Mouse (Mus musculus) neural tube, embryonic 13.5 days (tissue): ENCODE data around the gene 9530068E07Rik. TPM values are rescaled to one million over a fixed set of nuclear protein-coding genes. Genes with fewer than 3 reads are reported as not detected.

ENCODE experiments used
- ATAC-seq: fragments of 200-750 bp; cut with Nextera tagmentation; 2 replicates; pipeline ENCODE4 v1.8.0; 2017; ENCODE audit warnings: low read depth, mild to moderate bottlenecking, moderate TSS enrichment, moderate library complexity
- H3K27ac ChIP-seq: fragments of 300-500 bp; sonication (generic); replicated peaks from 2 replicates; pipeline ENCODE4 v1.5.1; 2015; ENCODE audit warnings: moderate library complexity, mild to moderate bottlenecking, inconsistent platforms
- H3K27me3 ChIP-seq: fragments of 300-500 bp; sonication (generic); 2 replicates; pipeline ENCODE4 v1.6.1; 2015; ENCODE audit warnings: mild to moderate bottlenecking, inconsistent platforms
- H3K36me3 ChIP-seq: fragments of 300-500 bp; sonication (generic); 2 replicates; pipeline ENCODE4 v1.6.1; 2015; ENCODE audit warnings: mild to moderate bottlenecking, inconsistent platforms
- H3K4me1 ChIP-seq: fragments of 300-500 bp; sonication (generic); replicated peaks from 2 replicates; pipeline ENCODE4 v1.6.1; 2015; ENCODE audit warnings: inconsistent platforms
- H3K4me2 ChIP-seq: fragments of 300-500 bp; sonication (generic); 2 replicates; pipeline ENCODE4 v1.6.1; 2015; ENCODE audit warnings: inconsistent platforms, mild to moderate bottlenecking, moderate library complexity
- H3K4me3 ChIP-seq: fragments of 300-500 bp; sonication (generic); 2 replicates; pipeline ENCODE4 v1.5.1; 2015; ENCODE audit warnings: mild to moderate bottlenecking, inconsistent platforms
- H3K9ac ChIP-seq: fragments of 300-500 bp; sonication (generic); 2 replicates; pipeline ENCODE4 v1.6.1; 2015; ENCODE audit warnings: moderate library complexity, mild to moderate bottlenecking, inconsistent platforms
- H3K9me3 ChIP-seq: fragments of 300-500 bp; sonication (generic); 2 replicates; pipeline ENCODE4 v1.6.1; 2016; ENCODE audit warnings: inconsistent platforms
- WGBS: fragments of 180-500 bp; shearing (Covaris S2); methylation state at CpG from one replicate; pipeline ENCODE4 v1.1.7; 2015; 5-methylcytosine and 5-hydroxymethylcytosine counted together
- polyA plus RNA-seq: library from polyadenylated mRNA; unstranded; fragments of >200 nt; fragmentation: Nextera tagmentation; extraction: Ambion mirVana; gene quantifications from 2 replicates; pipeline ENCODE4 v1.2.1, GENCODE M21; 2015

The 9530068E07Rik gene
- polyA plus RNA-seq, 1 experiment from 2014 or later, result 123 TPM

DNA sequence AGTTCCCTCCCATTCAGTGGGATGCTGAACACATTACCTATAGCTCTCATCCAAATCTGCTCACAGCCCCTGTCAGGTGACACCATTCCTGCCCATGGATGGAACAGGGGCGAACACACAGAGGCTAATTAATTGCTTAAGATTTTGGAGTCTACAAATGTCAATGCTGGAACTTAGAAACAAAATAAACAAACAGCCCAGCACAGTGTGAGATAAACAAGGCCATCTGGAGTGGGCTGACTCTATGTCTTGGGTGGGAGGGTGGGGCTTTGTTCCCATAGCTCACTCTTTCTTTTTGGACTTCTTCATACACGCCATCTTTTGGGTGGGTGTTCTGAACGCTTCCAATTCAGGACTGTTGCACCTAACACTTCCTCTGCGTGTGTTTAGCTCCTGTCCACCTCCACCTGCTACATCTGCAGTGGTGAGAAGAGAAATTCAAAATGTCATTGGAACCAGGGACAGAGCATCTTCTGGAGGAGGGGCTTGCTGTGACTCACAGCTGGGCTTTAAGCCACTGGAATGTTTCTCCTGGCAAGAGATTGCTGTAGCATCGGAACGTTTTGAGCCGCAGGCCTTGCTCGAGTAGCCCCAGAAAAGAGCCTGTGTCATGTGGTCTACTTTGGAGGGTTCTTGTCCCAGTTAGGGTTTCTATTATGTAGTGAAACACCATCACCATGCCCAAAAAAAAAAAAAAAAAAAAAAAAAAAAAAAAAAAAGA lies 37.0 kb downstream of the 9530068E07Rik start:
- H3K4me2 ChIP-seq, result no peak overlapping the region
- H3K9me3 ChIP-seq, result peaks cover 6% of the 10 kb centered on the region; the same call in 1 of the 2 replicates
- H3K9ac ChIP-seq, result no peak overlapping the region
- no peak for ATAC-seq
- H3K27me3 ChIP-seq, result peaks cover 66% of the 10 kb centered on the region
- no peak overlapping the region for H3K4me3 ChIP-seq
- WGBS, result 85% methylated on average over 8 of the region's 8 CpGs
- no peaks in the 10 kb centered on the region for H3K36me3 ChIP-seq
- H3K27ac ChIP-seq, result no peak overlapping the region
- H3K4me1 ChIP-seq, result peaks cover 16% of the 10 kb centered on the region

DNA sequence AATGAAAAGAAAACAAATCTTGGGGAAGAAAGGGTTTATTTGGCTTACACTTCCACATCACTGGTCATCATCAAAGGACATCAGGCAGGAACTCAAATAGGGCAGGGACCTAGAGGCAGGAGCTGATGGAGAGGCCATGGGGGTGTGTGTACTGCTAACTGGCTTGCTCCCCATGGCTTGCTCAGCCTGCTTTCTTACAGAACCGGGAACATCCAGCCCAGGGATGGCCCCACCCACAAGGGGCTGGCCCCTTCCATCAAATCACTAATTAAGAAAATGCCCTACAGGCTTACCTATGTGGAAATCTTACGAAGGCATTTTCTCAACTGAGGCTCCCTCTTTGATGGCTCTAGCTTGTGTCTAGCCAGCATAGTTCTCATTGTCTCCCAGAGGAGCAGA lies 37.6 kb downstream of the 9530068E07Rik start:
- no peak overlapping the region for H3K4me2 ChIP-seq
- H3K9me3 ChIP-seq, result peaks cover 6% of the 10 kb centered on the region; the same call in 1 of the 2 replicates
- no peak overlapping the region for H3K9ac ChIP-seq
- H3K4me1 ChIP-seq, result peaks cover 16% of the 10 kb centered on the region
- WGBS, result 65% methylated on average over 2 of the region's 2 CpGs
- H3K27me3 ChIP-seq, result peaks cover 65% of the 10 kb centered on the region
- no peak overlapping the region for H3K27ac ChIP-seq
- no peaks in the 10 kb centered on the region for H3K36me3 ChIP-seq
- no peak overlapping the region for H3K4me3 ChIP-seq
- no peak for ATAC-seq

DNA sequence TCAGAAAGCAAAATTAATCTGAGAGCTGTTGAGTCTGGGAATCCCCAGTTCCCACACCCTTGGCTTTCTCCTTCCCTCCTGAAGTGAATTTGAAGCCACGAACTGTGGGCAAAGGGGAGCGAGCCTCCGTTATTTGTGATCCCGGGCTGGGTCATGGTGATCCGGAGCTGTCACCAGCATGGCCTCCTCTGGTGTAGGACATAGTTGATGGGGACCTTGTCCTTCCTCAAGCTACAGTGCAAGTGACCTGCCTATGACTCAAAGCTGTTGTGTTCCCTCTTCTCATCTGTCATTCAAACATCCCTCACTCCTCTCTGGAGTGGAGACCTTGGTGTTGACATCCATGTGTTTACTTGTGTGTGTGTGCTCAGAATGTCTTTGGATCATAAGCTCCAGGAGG lies 39.2 kb downstream of the 9530068E07Rik start:
- ATAC-seq, result no peak

DNA sequence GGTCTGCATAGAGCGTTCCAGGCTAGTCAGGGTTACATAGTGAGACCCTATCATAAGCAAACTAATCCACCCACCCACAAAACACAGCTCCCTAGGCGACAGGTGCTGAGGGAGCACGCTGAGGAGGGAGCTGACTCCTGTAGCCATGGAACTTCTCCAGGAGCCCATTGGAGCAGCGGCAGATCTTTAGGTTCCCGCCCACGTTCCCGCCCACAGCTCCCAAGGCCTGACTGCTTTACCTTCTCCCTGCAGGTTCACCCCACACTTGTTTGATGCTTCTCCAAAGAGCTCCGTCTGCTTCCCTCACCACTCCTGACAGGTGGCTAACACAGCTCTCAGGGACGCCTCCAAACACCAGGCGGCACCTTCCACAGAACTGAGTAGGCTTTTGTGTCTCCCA lies 40.9 kb downstream of the 9530068E07Rik start:
- 19% methylated on average over 10 of the region's 10 CpGs for WGBS
- Histone ChIP-seq H3K27me3 (peaks cover 57% of the 10 kb centered on the region), H3K4me1 (peaks cover 20% of the 10 kb centered on the region), H3K36me3 (no peaks in the 10 kb centered on the region), H3K9me3 (peaks cover 2% of the 10 kb centered on the region; the same call in 1 of the 2 replicates), H3K4me2 (no peak overlapping the region), H3K9ac (no peak overlapping the region), H3K27ac (no peak overlapping the region; the same call in 1 of the 2 replicates), H3K4me3 (no peak overlapping the region)
- ATAC-seq, result no peak; the same call in 1 of the 2 replicates

More for the DNA sequence above, 39.2 kb downstream of the 9530068E07Rik start:
- 92% methylated on average over 5 of the region's 5 CpGs for WGBS
- Histone ChIP-seq H3K4me3 (no peak overlapping the region), H3K4me1 (peaks cover 17% of the 10 kb centered on the region), H3K9me3 (peaks cover 6% of the 10 kb centered on the region; the same call in 1 of the 2 replicates), H3K36me3 (no peaks in the 10 kb centered on the region), H3K9ac (no peak overlapping the region), H3K27ac (no peak overlapping the region), H3K4me2 (no peak overlapping the region), H3K27me3 (peaks cover 59% of the 10 kb centered on the region)

DNA sequence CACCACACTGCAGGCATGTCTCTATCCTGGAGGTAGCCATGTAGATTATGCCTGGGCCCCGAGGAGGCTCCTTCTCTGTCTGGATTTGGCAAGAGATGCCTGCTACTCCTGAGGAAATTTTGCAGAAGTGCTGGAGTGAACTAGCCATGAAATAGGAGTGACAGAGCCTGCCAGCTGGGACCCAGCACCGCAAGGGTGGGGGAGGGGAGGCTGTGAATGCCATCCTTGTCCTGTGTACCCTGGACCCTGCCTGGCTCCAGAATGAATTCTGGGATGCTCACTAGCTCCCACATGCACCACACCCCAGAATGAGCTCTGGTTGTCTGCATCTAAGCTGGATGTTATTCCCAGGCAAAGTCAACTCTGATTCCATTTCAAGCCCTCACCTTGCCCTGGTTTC lies 44.9 kb downstream of the 9530068E07Rik start:
- H3K36me3 ChIP-seq, result no peaks in the 10 kb centered on the region
- 26% methylated on average over 2 of the region's 2 CpGs for WGBS
- no peak overlapping the region for H3K4me3 ChIP-seq
- H3K9me3 ChIP-seq, result no peaks in the 10 kb centered on the region
- H3K27ac ChIP-seq, result no peak overlapping the region
- no peak for ATAC-seq
- H3K9ac ChIP-seq, result no peak overlapping the region
- H3K4me2 ChIP-seq, result no peak overlapping the region
- peaks cover 53% of the 10 kb centered on the region for H3K27me3 ChIP-seq
- H3K4me1 ChIP-seq, result peaks cover 20% of the 10 kb centered on the region

DNA sequence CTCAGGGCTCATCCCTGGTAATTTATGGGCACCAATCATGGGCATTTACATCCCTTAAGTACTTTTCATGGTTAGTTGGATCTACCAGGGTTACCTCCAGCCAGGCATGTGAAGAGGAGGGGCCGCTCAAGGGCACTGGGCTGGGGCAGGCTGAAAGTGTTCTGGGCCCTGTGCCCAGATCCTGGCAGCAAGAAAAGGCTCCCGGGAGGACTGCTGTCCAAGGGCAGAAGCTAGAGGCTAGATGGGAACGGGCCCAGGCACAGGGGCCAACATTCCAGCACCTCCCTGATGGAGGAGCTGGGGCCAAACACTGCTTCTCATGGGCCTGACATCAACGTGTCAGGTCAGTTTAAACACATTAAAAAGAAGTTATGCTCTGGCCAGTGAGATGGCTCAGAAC lies 51.0 kb downstream of the 9530068E07Rik start:
- H3K9ac ChIP-seq, result no peak overlapping the region
- H3K4me1 ChIP-seq, result peaks cover 18% of the 10 kb centered on the region
- H3K4me3 ChIP-seq, result no peak overlapping the region
- no peaks in the 10 kb centered on the region for H3K36me3 ChIP-seq
- H3K27me3 ChIP-seq, result peaks cover 33% of the 10 kb centered on the region
- H3K27ac ChIP-seq, result no peak overlapping the region
- ATAC-seq, result peak; percentile 89
- 4% methylated on average over 4 of the region's 4 CpGs for WGBS
- no peaks in the 10 kb centered on the region for H3K9me3 ChIP-seq
- H3K4me2 ChIP-seq, result no peak overlapping the region

DNA sequence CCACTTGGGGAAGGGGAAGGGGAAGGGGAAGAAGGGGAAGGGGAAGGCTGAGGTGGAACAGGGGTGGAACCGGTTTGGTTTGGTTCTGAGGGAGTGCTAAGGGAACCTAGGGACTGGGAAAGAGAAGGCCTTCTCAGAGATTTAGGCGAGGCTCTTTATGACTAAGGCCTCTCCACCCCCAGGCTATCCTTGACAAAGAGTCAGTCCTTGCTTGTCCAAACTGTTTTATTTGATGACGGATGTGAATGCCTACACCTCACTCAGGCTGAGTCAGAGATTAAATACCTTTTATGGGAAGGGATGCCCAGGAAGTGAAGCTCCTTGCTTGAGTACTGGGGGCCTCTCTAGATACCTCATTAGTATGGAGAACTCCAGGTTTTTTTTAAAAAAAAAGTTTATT lies 52.8 kb downstream of the 9530068E07Rik start:
- Histone ChIP-seq H3K4me2 (no peak overlapping the region), H3K36me3 (no peaks in the 10 kb centered on the region), H3K9me3 (no peaks in the 10 kb centered on the region), H3K4me3 (no peak overlapping the region), H3K9ac (no peak overlapping the region), H3K27me3 (peaks cover 27% of the 10 kb centered on the region), H3K27ac (no peak overlapping the region), H3K4me1 (peaks cover 21% of the 10 kb centered on the region)
- no peak for ATAC-seq
- WGBS, result 57% methylated on average over 3 of the region's 3 CpGs

DNA sequence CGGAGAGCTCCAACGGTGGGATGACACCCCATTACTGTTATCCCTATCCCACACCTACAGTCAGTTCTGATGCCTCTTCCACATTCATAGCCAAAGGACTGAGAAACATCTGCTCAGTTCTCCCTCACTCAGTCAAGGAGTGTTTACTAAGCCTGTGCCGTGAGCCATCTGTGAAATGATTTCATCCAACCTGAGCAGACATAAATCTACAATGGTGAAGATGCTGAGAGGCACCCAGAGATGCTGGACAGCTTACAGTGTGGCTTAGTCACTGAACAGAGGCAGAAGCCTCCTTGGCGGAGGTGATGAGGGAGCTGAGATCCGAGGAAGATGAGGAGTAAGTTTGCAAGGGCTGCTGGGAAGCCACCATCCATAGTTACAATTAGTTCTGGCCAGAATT lies 62.1 kb downstream of the 9530068E07Rik start:
- WGBS, result 86% methylated on average over 5 of the region's 5 CpGs
- no peak for ATAC-seq
- no peak overlapping the region for H3K4me3 ChIP-seq

More for the DNA sequence above, 62.1 kb downstream of the 9530068E07Rik start:
- Histone ChIP-seq H3K27ac (no peak overlapping the region), H3K36me3 (no peaks in the 10 kb centered on the region), H3K4me1 (peaks cover 13% of the 10 kb centered on the region; the same call in 1 of the 2 replicates), H3K4me2 (no peak overlapping the region), H3K9ac (no peak overlapping the region), H3K27me3 (no peaks in the 10 kb centered on the region), H3K9me3 (no peaks in the 10 kb centered on the region)

Other genes with a start within 250 kb of the 9530068E07Rik start
- not detected in 2 replicates for gene Olfr1371, start 182.4 kb upstream of the 9530068E07Rik start, polyA plus RNA-seq
- gene Skp1a, start 164.4 kb upstream of the 9530068E07Rik start, polyA plus RNA-seq, result 1,170 and 1,204 TPM in 2 replicates
- gene Tcf7, start 113.4 kb upstream of the 9530068E07Rik start, polyA plus RNA-seq, result 5.9 TPM in 2 replicates
- gene Vdac1, start 35.6 kb upstream of the 9530068E07Rik start, polyA plus RNA-seq, result 296 and 366 TPM in 2 replicates